Mouse (Mus musculus) ES-E14 (cell line): ENCODE results near the gene Rbms1. TPM values are rescaled to one million over a fixed set of nuclear protein-coding genes. Genes with fewer than 3 reads are reported as not detected.

Experiments
- DNase-seq: peaks from one replicate; pipeline ENCODE4 v3.0.0-alpha.2; 2013; ENCODE audit warnings: low read depth, low spot score
- H3K27ac ChIP-seq: 2 replicates; pipeline ENCODE4 v1.5.1; 2012; ENCODE audit warnings: low read depth, mild to moderate bottlenecking, low read length, moderate library complexity, mixed read lengths; ENCODE audit not compliant: poor library complexity, insufficient read depth, severe bottlenecking
- H3K36me3 ChIP-seq: 2 replicates; pipeline ENCODE4 v1.6.1; 2012; ENCODE audit warnings: mild to moderate bottlenecking, low read length, moderate library complexity, mixed read lengths; ENCODE audit not compliant: control insufficient read depth, poor library complexity, insufficient read depth, severe bottlenecking
- H3K4me1 ChIP-seq, 2 experiments: fragments of 150-350 bp in 1 of 2; sonication (generic) in 1 of 2; 2 replicates each; pipeline ENCODE4 v1.6.1; 2012; ENCODE audit warnings: low read length in 2 of 2, mild to moderate bottlenecking in 1 of 2, mixed read lengths in 1 of 2; ENCODE audit not compliant: control insufficient read depth in 2 of 2, insufficient read depth in 2 of 2, poor library complexity in 1 of 2
- H3K4me3 ChIP-seq, 2 experiments: fragments of 150-350 bp in 1 of 2; sonication (generic) in 1 of 2; 2 replicates each; pipeline ENCODE4 v1.5.1; 2012; ENCODE audit warnings: low read length in 2 of 2, low read depth in 1 of 2, mild to moderate bottlenecking in 1 of 2, mixed read lengths in 1 of 2; ENCODE audit not compliant: insufficient read depth in 1 of 2, poor library complexity in 1 of 2, severe bottlenecking in 1 of 2
- H3K9ac ChIP-seq: 2 replicates; pipeline ENCODE4 v1.6.1; 2012; ENCODE audit warnings: low read depth, mild to moderate bottlenecking, low read length, mixed read lengths; ENCODE audit not compliant: poor library complexity, insufficient read depth, severe bottlenecking
- H3K9me3 ChIP-seq: fragments of 150-350 bp; sonication (generic); 2 replicates; pipeline ENCODE4 v1.6.1; 2012; ENCODE audit warnings: low read depth, mild to moderate bottlenecking, low read length; ENCODE audit not compliant: control insufficient read depth, insufficient read depth
- CHD2 ChIP-seq: IDR thresholded peaks from 2 replicates; pipeline ENCODE4 v1.6.1; 2014; ENCODE audit warnings: mild to moderate bottlenecking, low read depth, low read length, inconsistent platforms
- HCFC1 ChIP-seq: IDR thresholded peaks from 2 replicates; pipeline ENCODE4 v1.6.1; 2012; ENCODE audit warnings: low read length, inconsistent platforms, borderline replicate concordance; ENCODE audit not compliant: insufficient read depth
- MAFK ChIP-seq: IDR thresholded peaks from 2 replicates; pipeline ENCODE4 v1.6.1; 2014; ENCODE audit warnings: mild to moderate bottlenecking, low read depth, low read length, inconsistent platforms; ENCODE audit not compliant: insufficient read depth
- ZC3H11A ChIP-seq: IDR thresholded peaks from 2 replicates; pipeline ENCODE4 v1.6.1; 2012; ENCODE audit warnings: low read depth, mild to moderate bottlenecking, inconsistent platforms, low read length, borderline replicate concordance
- ZNF384 ChIP-seq: IDR thresholded peaks from 2 replicates; pipeline ENCODE4 v1.6.1; 2012; ENCODE audit warnings: low read depth, low read length, inconsistent platforms
- in situ Hi-C, 2 experiments: fragments of 600-800 bp; cut with MboI; formaldehyde crosslinking; loops; one replicate each; pipeline ENCODE4 v1.15.1; 2025; ENCODE audit warnings: low sequenced_read_pairs in 2 of 2, inconsistent platforms in 1 of 2; ENCODE audit not compliant: unreplicated experiment in 2 of 2
- total RNA-seq: library from RNA; depleted of rRNA; stranded (reverse); fragments of 300-350 nt; gene quantifications from 2 replicates; pipeline ENCODE4 v1.2.3, GENCODE M21; 2012

Rbms1 gene
- total RNA-seq, 1 experiment = 45.6 TPM

DNA sequence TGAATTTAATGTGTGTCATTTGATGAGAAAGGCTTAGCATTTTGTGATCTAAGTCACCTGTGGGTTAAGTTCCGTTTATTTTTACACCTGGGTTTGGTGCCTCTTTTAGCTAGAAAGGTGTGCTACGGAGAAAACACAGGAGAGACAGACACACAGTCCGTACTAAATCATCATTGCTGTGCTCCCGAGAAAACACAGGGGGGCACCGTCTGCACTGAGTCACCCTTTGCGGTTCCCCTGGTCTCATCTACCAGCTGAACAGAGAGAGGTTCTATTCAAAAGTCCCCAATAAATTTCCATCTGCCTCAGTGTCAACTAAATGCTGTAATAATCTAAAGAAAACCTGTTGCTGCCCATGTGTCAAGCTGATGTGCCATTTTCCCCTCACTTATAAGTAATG, 232.1 kb downstream of the Rbms1 start:
- Histone ChIP-seq H3K27ac (no peak overlapping the region), H3K9ac (no peak overlapping the region), H3K9me3 (no peaks in the 10 kb centered on the region), H3K4me1 (peaks cover 0 to 2% of the 10 kb centered on the region in 2 experiments; a peak in 2 of 4 replicates), H3K4me3 (no peak overlapping the region), H3K36me3 (no peaks in the 10 kb centered on the region)
- in situ Hi-C loops = loop anchor here in 1 of 2 experiments (25.0 kb wide), 1 partner anchor 731 kb away; no protein-coding TSS in a partner anchor
- no peak for TF ChIP-seq CHD2
- peak; percentile 35; the same call in 1 of the 2 replicates for TF ChIP-seq ZC3H11A
- DNase-seq = no peak

DNA sequence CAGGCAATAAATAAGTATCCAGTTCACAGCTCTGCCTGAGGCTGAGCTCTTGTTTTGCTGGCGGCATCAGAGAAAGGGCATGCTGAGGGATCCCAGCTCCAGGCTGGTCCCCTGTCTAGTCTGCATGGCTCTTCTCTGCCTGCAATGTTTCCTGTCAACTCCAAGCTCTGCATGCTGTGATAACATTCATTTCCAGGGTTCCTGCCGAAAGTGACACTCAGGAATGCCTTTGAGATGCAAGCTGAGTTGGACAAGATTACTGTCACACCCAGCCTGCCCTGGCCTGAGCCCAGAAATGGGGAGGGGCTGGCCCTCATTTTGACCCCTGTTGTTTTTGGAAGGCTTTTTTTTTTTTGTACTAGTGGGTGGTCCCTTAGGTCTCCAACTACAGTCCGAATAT, 233.0 kb downstream of the Rbms1 start:
- peaks cover 0 to 2% of the 10 kb centered on the region in 2 experiments; a peak in 2 of 4 replicates for H3K4me1 ChIP-seq
- H3K36me3 ChIP-seq = no peaks in the 10 kb centered on the region
- peak; percentile 48 for DNase-seq
- H3K4me3 ChIP-seq = no peak overlapping the region
- no peaks in the 10 kb centered on the region for H3K9me3 ChIP-seq
- in situ Hi-C loops = loop anchor here in 1 of 2 experiments (25.0 kb wide), 1 partner anchor 732 kb away; no protein-coding TSS in a partner anchor
- H3K27ac ChIP-seq = no peak overlapping the region
- no peak overlapping the region for H3K9ac ChIP-seq
- TF ChIP-seq ZC3H11A (no peak), CHD2 (no peak), ZNF384 (peak; percentile 93), HCFC1 (no peak)

DNA sequence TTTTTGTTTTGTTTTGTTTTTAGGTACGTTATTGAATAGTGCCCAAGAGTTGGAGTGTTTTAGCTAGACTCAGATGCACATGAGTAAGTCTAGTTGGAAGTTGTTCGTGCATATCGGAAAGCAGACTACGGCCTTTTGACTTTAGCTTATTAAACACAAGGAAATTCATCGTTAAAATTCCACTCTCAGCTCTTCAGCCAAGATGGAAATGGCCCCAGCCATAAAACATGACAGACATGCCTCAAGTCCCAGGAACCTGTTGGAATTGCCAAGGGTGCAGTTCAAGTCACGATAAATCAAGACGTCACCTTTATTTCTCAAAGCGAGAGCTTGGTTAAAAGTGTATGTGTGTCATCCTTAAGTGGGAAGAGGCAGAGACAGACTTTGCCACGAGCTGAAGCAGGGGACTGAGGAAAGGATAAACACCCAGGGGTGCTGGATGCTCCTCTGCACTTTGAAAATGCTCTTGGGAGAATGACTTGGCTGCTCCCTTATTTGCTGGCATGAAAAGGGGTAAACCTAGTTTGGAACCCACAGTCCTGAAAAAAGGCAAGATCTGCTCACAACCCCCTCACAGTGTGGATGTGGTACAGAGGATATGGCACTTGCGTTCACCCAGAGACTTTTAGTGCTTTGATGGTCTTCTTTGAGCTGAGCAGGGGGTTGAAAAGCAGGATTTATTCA, 233.9 kb downstream of the Rbms1 start:
- Histone ChIP-seq H3K36me3 (no peaks in the 10 kb centered on the region), H3K27ac (no peak overlapping the region), H3K4me3 (no peak overlapping the region), H3K4me1 (peaks cover 0 to 2% of the 10 kb centered on the region in 2 experiments; a peak in 2 of 4 replicates), H3K9me3 (no peaks in the 10 kb centered on the region), H3K9ac (no peak overlapping the region)
- DNase-seq = no peak
- TF ChIP-seq MAFK (no peak), ZNF384 (no peak), HCFC1 (no peak), ZC3H11A (no peak), CHD2 (no peak)
- in situ Hi-C loops = loop anchor here in 1 of 2 experiments (25.0 kb wide), 1 partner anchor 733 kb away; no protein-coding TSS in a partner anchor

DNA sequence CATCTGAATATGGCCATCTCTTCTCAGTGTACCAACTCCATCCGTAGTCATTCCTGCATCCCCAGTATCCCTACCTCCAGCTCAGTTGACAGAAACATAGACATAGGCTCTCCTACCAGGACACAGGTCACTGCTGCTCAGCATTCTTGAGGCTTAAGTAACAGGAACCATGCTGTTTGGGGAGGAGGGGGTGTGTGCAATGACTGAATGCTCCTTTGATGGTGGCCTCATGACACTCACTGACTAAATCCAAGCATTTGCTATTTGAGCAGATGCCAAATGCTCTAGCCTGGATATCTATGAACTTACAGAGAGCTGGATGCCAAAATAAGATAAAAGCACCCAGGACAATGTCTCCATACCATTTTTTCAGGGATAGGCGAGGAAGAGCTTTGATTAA, 238.3 kb downstream of the Rbms1 start:
- DNase-seq = no peak
- Histone ChIP-seq H3K27ac (no peak overlapping the region), H3K36me3 (no peaks in the 10 kb centered on the region), H3K4me1 (peaks cover 0 to 2% of the 10 kb centered on the region in 2 experiments; a peak in 2 of 4 replicates), H3K9me3 (no peaks in the 10 kb centered on the region), H3K4me3 (no peak overlapping the region), H3K9ac (no peak overlapping the region)
- in situ Hi-C loops = loop anchor here in 1 of 2 experiments (25.0 kb wide), 1 partner anchor 738 kb away; no protein-coding TSS in a partner anchor
- TF ChIP-seq ZC3H11A (no peak), CHD2 (no peak), MAFK (no peak), HCFC1 (no peak), ZNF384 (no peak)
